In the genomic region with DNA sequence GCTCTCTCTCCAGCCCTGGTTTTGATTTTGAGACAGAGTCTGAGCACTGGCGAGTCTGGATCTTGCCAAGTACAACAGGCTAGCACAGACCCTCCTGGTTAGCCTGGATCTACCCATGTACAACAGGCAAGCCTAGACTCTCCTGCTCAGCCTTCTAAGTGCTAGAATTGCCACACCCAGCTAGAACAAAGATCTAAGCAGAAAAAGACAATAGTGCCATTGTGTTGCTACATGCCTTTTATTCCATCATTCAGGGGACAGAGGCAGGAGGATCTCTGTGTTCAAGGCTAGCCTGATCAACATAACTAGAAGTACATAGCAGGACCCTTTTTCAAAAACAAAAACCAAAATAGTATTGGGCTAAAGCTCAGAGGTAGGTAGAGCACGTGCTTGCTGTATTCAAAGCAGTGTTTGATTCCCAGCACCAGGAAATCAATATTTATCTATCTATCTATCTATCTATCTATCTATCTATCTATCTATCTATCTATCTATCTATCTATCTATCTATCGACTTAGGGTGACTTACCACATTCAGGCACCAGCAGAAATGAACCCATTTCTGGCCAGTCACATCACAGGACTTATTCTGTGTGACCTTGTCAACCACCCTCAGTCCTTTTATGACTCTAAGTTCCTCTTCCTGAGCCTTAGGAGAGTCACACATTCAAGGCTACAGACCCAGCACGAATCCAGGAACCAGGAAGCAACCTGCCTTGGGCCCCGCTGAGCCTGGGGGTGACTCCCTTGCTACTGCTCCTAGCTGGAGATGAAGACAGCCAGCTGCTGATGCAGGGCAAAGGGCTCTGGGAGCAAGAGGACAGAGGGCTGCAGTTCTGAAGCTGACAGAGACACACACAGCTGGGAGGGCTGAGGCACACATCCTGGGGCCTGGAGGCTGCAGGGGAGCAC, we compare ENCODE assay signal across 11 mouse cellular contexts. TPM values are rescaled to one million over a fixed set of nuclear protein-coding genes. Genes with fewer than 3 reads are reported as not detected.
A peak's percentile ranks its signal among the peaks of the same experiment; 100 is the strongest.
DNase-seq lines count a peak whose midpoint lies in the region; ATAC-seq and TF ChIP-seq lines count a peak whose summit lies in the region.
"Had no signal": no experiment of that assay in that cellular context is flagged by ENCODE, and none has a peak within 500 bp of the region (broad histone marks: within the 10 kb centered on the region; RNA-seq: fewer than 3 reads in every experiment).

No protein-coding gene starts in this region.

- no peak overlapping the region for H3K4me2 ChIP-seq in kidney, embryonic 16.5 days (replicated peaks; ENCODE audit: low read depth, low read length)
- no peak overlapping the region for H3K4me2 ChIP-seq in forebrain, embryonic 14.5 days (ENCODE audit: low read length)

- 59% methylated on average over 5 of the region's 5 CpGs for WGBS in kidney, embryonic 16.5 days
- WGBS in forebrain, embryonic 14.5 days = 83% methylated on average over 5 of the region's 5 CpGs

- no peaks in the 10 kb centered on the region for H3K36me3 ChIP-seq in kidney, embryonic 16.5 days (ENCODE audit: insufficient read depth, low read length)
- peaks cover 11% of the 10 kb centered on the region; the same call in 1 of the 2 replicates for H3K36me3 ChIP-seq in E14TG2a.4 (ENCODE audit: insufficient read depth, low read length)
- H3K36me3 ChIP-seq in megakaryocyte, embryonic 14.5 days (replicated peaks; ENCODE audit: low read length) = peaks cover 16% of the 10 kb centered on the region
- H3K36me3 ChIP-seq in forebrain, embryonic 14.5 days (ENCODE audit: control insufficient read depth, insufficient read depth, low read length) = peaks cover 12% of the 10 kb centered on the region; the same call in 1 of the 2 replicates

- H3K4me1 ChIP-seq in kidney, embryonic 16.5 days (ENCODE audit: insufficient read depth, low read length) = 0 out of 2 replicates have a peak, but pooled peaks cover 3% of the 10 kb centered on the region
- peaks cover 87% of the 10 kb centered on the region for H3K4me1 ChIP-seq in E14TG2a.4 (replicated peaks; ENCODE audit: low read depth, low read length)
- H3K4me1 ChIP-seq in megakaryocyte, embryonic 14.5 days = peaks cover 70% of the 10 kb centered on the region
- no peaks in the 10 kb centered on the region for H3K4me1 ChIP-seq in forebrain, embryonic 14.5 days (ENCODE audit: control insufficient read depth, insufficient read depth, low read length)

- H3K9me3 ChIP-seq in kidney, embryonic 16.5 days (ENCODE audit: low read length) = no peaks in the 10 kb centered on the region
- no peaks in the 10 kb centered on the region for H3K9me3 ChIP-seq in E14TG2a.4 (ENCODE audit: low read length)
- no peaks in the 10 kb centered on the region for H3K9me3 ChIP-seq in megakaryocyte, embryonic 14.5 days
- H3K9me3 ChIP-seq in forebrain, embryonic 14.5 days (replicated peaks; ENCODE audit: control insufficient read depth, low read length) = no peaks in the 10 kb centered on the region

- H3K4me3 ChIP-seq in kidney, embryonic 16.5 days (ENCODE audit: low read length) = no peak overlapping the region
- H3K4me3 ChIP-seq in E14TG2a.4 (replicated peaks; ENCODE audit: low read length) = peak overlapping the region; percentile 39; the same call in 1 of the 2 replicates
- peak overlapping the region; percentile 74 for H3K4me3 ChIP-seq in megakaryocyte, embryonic 14.5 days (replicated peaks)
- H3K4me3 ChIP-seq in forebrain, embryonic 14.5 days (ENCODE audit: low read depth, low read length) = no peak overlapping the region
- H3K4me3 ChIP-seq: layer of hippocampus, adult 2 months had no signal

- peak; percentile 37; the same call in 1 of the 2 replicates for ATAC-seq in kidney, embryonic 16.5 days (ENCODE audit: low FRiP score, low TSS enrichment)
- ATAC-seq in erythroid progenitor cell, adult 5-6 weeks (replicated peaks; ENCODE audit: low FRiP score, poor library complexity, severe bottlenecking) = 0 out of 2 replicates have a peak, but pooled peaks have one; percentile 23
- no peak for ATAC-seq in forebrain, embryonic 14.5 days
- ATAC-seq: forebrain, postnatal 0 days had no signal

- H3K27me3 ChIP-seq in kidney, embryonic 16.5 days (ENCODE audit: insufficient read depth, low read length) = no peaks in the 10 kb centered on the region
- H3K27me3 ChIP-seq in E14TG2a.4 (ENCODE audit: insufficient read depth, low read length) = no peaks in the 10 kb centered on the region
- no peaks in the 10 kb centered on the region for H3K27me3 ChIP-seq in megakaryocyte, embryonic 14.5 days (replicated peaks)
- H3K27me3 ChIP-seq in forebrain, embryonic 14.5 days (replicated peaks; ENCODE audit: control insufficient read depth, insufficient read depth, low read length) = no peaks in the 10 kb centered on the region

- no peak overlapping the region for H3K27ac ChIP-seq in kidney, embryonic 16.5 days (ENCODE audit: low read length)
- H3K27ac ChIP-seq in forebrain, embryonic 14.5 days (ENCODE audit: low read depth, low read length) = no peak overlapping the region
- H3K27ac ChIP-seq: layer of hippocampus, adult 2 months had no signal

- H3K9ac ChIP-seq in kidney, embryonic 16.5 days (replicated peaks; ENCODE audit: low read length) = no peak overlapping the region
- no peak overlapping the region for H3K9ac ChIP-seq in forebrain, embryonic 14.5 days (ENCODE audit: low read length)
- H3K9ac ChIP-seq: forebrain, postnatal 0 days had no signal

- DNase-seq in kidney, adult 11 months = no peak
- DNase-seq in forebrain, embryonic 14.5 days (ENCODE audit: low spot score) = no peak
- no peak for DNase-seq in ovary, postnatal 36 days (ENCODE audit: low spot score)
- no peak for DNase-seq in gastrocnemius, adult 18-20 months (ENCODE audit: low spot score)
- DNase-seq: embryo, embryonic 11 days; forebrain, postnatal 0 days had no signal

- TF ChIP-seq CTCF in E14TG2a.4 (conservative IDR thresholded peaks at IDR 0.05; ENCODE audit: low read length) = no peak

RNA-seq across cellular contexts. Expression of gene Slc25a19, which starts 10.7 kb away (rescaled TPM):
- 51.0 and 56.1 TPM in 2 replicates for polyA plus RNA-seq in kidney, embryonic 16.5 days (2015; fragmentation: Nextera tagmentation; extraction: Ambion mirVana)
- total RNA-seq in erythroid progenitor cell, adult 5-6 weeks (2015; ENCODE audit: low replicate concordance) = 3.2 and 7.1 TPM in 2 replicates
- 2.0 and 6.4 TPM in 2 replicates for total RNA-seq in erythroid progenitor cell, adult 5-6 weeks (2017; ENCODE audit: low replicate concordance)
- polyA plus RNA-seq in megakaryocyte, embryonic 14.5 days (2012; ENCODE audit: insufficient read depth, low replicate concordance) = 10.5 and 20.5 TPM in 2 replicates
- 38.3 and 50.1 TPM in 2 replicates for polyA plus RNA-seq in forebrain, embryonic 14.5 days (2014; fragmentation: Nextera tagmentation; extraction: Ambion mirVana)
- 10 to 100 TPM; 38.8 to 44.4 TPM for total RNA-seq in gastrocnemius, adult 18-20 months (2021)

RNA-seq across cellular contexts. Expression of gene Mif4gd, which starts 26.0 kb away (rescaled TPM):
- 42.8 and 47.1 TPM in 2 replicates for polyA plus RNA-seq in kidney, embryonic 16.5 days (2015; fragmentation: Nextera tagmentation; extraction: Ambion mirVana)
- total RNA-seq in erythroid progenitor cell, adult 5-6 weeks (2015; ENCODE audit: low replicate concordance) = 62.3 and 66.7 TPM in 2 replicates
- 36.5 and 69.8 TPM in 2 replicates for total RNA-seq in erythroid progenitor cell, adult 5-6 weeks (2017; ENCODE audit: low replicate concordance)
- polyA plus RNA-seq in megakaryocyte, embryonic 14.5 days (2012; ENCODE audit: insufficient read depth, low replicate concordance) = 9.6 and 15.5 TPM in 2 replicates
- 9.5 and 12.5 TPM in 2 replicates for polyA plus RNA-seq in forebrain, embryonic 14.5 days (2014; fragmentation: Nextera tagmentation; extraction: Ambion mirVana)
- 10 to 100 TPM; 42.3 to 45.0 TPM for total RNA-seq in gastrocnemius, adult 18-20 months (2021)

RNA-seq across cellular contexts. Expression of gene Gga3, which starts 34.9 kb away (rescaled TPM):
- 24.5 and 26.8 TPM in 2 replicates for polyA plus RNA-seq in kidney, embryonic 16.5 days (2015; fragmentation: Nextera tagmentation; extraction: Ambion mirVana)
- 18.0 and 20.9 TPM in 2 replicates for total RNA-seq in erythroid progenitor cell, adult 5-6 weeks (2015; ENCODE audit: low replicate concordance)
- total RNA-seq in erythroid progenitor cell, adult 5-6 weeks (2017; ENCODE audit: low replicate concordance) = 20.7 and 33.2 TPM in 2 replicates
- polyA plus RNA-seq in megakaryocyte, embryonic 14.5 days (2012; ENCODE audit: insufficient read depth, low replicate concordance) = 44.0 and 58.2 TPM in 2 replicates
- polyA plus RNA-seq in forebrain, embryonic 14.5 days (2014; fragmentation: Nextera tagmentation; extraction: Ambion mirVana) = 18.1 and 22.7 TPM in 2 replicates
- 10 to 100 TPM; 15.4 to 18.8 TPM for total RNA-seq in gastrocnemius, adult 18-20 months (2021)

RNA-seq across cellular contexts. Expression of gene Mrps7, which starts 35.0 kb away (rescaled TPM):
- 101 and 103 TPM in 2 replicates for polyA plus RNA-seq in kidney, embryonic 16.5 days (2015; fragmentation: Nextera tagmentation; extraction: Ambion mirVana)
- 10.1 and 22.2 TPM in 2 replicates for total RNA-seq in erythroid progenitor cell, adult 5-6 weeks (2015; ENCODE audit: low replicate concordance)
- 5.1 and 12.3 TPM in 2 replicates for total RNA-seq in erythroid progenitor cell, adult 5-6 weeks (2017; ENCODE audit: low replicate concordance)
- polyA plus RNA-seq in megakaryocyte, embryonic 14.5 days (2012; ENCODE audit: insufficient read depth, low replicate concordance) = 13.8 and 37.9 TPM in 2 replicates
- 72.1 and 81.5 TPM in 2 replicates for polyA plus RNA-seq in forebrain, embryonic 14.5 days (2014; fragmentation: Nextera tagmentation; extraction: Ambion mirVana)
- total RNA-seq in gastrocnemius, adult 18-20 months (2021) = 10 to 100 TPM; 73.3 to 79.3 TPM

Comparison
In these comparisons a context has a peak if more than half of its experiments do, and no peak if none do; other contexts are left out.
1. H3K4me3 ChIP-seq: peak in E14TG2a.4 (single experiment) and megakaryocyte, embryonic 14.5 days (single experiment); none in kidney, embryonic 16.5 days (single experiment) and forebrain, embryonic 14.5 days (single experiment).